Mouse (Mus musculus) ES-Bruce4 (cell line): Measurements from ENCODE around the gene 2310034G01Rik.

Experiments used
- CTCF ChIP-seq: IDR thresholded peaks from one replicate; pipeline ENCODE4 v1.8.1; 2011; ENCODE audit warnings: low read depth, low read length
- EP300 ChIP-seq: IDR thresholded peaks from 2 replicates; pipeline ENCODE4 v1.6.1; 2011; ENCODE audit warnings: low read depth, low read length; ENCODE audit not compliant: insufficient read depth
- POLR2A ChIP-seq: IDR thresholded peaks from one replicate; pipeline ENCODE4 v1.8.1; 2011; ENCODE audit warnings: low read length; ENCODE audit not compliant: insufficient read depth

DNA sequence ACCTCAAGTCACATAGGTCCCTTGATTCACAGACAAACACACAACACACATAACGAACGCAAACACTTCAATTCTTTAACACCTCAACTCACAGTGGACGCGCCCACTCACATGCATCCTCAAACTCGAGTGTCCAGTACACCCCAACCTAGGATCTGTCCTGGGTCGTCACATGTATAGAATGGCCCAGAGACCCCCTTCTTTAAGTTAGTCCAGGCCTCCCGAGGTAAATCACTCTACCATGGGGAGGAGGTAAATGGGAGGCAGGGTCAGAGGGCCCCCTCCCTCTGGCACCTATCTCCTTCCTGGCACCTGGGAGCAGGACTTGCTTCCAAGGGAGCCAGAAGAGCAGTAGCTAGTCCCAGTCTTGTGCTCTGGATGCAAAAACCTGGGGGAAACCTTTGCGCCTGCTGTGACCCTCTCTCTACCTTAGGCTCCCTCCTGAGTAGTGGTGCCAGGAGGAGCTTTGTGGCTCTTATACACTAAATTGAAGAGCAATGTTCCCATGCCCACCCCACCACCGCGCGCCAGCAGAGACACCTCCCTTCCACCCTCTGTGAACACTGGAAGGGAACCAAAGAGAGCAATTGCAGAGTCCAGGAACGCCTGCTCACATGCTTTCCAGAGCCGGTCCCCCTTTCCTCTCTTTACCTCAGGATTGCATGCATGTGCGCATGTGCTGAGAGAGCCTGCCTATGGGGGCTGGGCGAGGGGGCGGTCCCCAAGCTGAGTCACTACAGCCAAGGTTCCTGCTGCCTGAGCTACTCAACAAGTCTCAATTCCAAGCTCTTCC lies 31.3 kb downstream of the 2310034G01Rik start:
- TF ChIP-seq CTCF (no peak), POLR2A (no peak), EP300 (no peak)
